Mouse (Mus musculus) layer of hippocampus, postnatal 36 days (tissue): ENCODE measurements at regions not wholly inside any gene's neighbourhood (a gene's known extent, or its start where the extent isn't known, plus 50 kb on each side); places are given as distances from the start of the nearest gene placed in this dataset.
A peak's percentile ranks its signal among the peaks of the same experiment; 100 is the strongest.

Experiments used
- DNase-seq, 2 experiments: peaks; one replicate each; pipeline ENCODE4 v3.0.0; 2022

- no peak for DNase-seq
Observed at GRCm38 (mm10) chr9:61563017-61563416, 190.9 kb downstream of the Tle3 start.

- no peak for DNase-seq
Observed at GRCm38 (mm10) chr9:61561551-61561950, 189.4 kb downstream of the Tle3 start.

- DNase-seq, result peak; percentile 27 to 47
Observed at GRCm38 (mm10) chr9:61558621-61559020, 186.5 kb downstream of the Tle3 start.

- DNase-seq, result no peak
Observed at GRCm38 (mm10) chr9:61557025-61557424, 184.9 kb downstream of the Tle3 start.

GRCm38 (mm10) chr9:61555173-61555572 is 183.0 kb downstream of the Tle3 start:
- no peak for DNase-seq

- DNase-seq, result no peak
Observed at GRCm38 (mm10) chr9:61554611-61555010, 182.4 kb downstream of the Tle3 start.

GRCm38 (mm10) chr9:61553626-61554025 is 181.5 kb downstream of the Tle3 start:
- no peak for DNase-seq

- DNase-seq, result no peak
Observed at GRCm38 (mm10) chr9:61551361-61551760, 179.2 kb downstream of the Tle3 start.

GRCm38 (mm10) chr9:61550326-61550725 is 178.2 kb downstream of the Tle3 start:
- no peak for DNase-seq

- peak; percentile 43 to 44 for DNase-seq
Observed at GRCm38 (mm10) chr9:61549692-61550241, 177.6 kb downstream of the Tle3 start.

- no peak for DNase-seq
Observed at GRCm38 (mm10) chr9:61537316-61538189, 165.4 kb downstream of the Tle3 start.

GRCm38 (mm10) chr9:61533237-61533636 is 161.1 kb downstream of the Tle3 start:
- no peak for DNase-seq

GRCm38 (mm10) chr9:61530263-61531045 is 158.3 kb downstream of the Tle3 start:
- DNase-seq, result peak; percentile 31 to 47

- no peak for DNase-seq
Observed at GRCm38 (mm10) chr9:61528286-61528865, 156.2 kb downstream of the Tle3 start.

GRCm38 (mm10) chr9:61527491-61528056 is 155.4 kb downstream of the Tle3 start:
- DNase-seq, result no peak

- DNase-seq, result no peak
Observed at GRCm38 (mm10) chr9:61520136-61520535, 148.0 kb downstream of the Tle3 start.

GRCm38 (mm10) chr9:61517906-61518305 is 145.7 kb downstream of the Tle3 start:
- no peak for DNase-seq

- DNase-seq, result no peak
Observed at GRCm38 (mm10) chr9:61511436-61511835, 139.3 kb downstream of the Tle3 start.

GRCm38 (mm10) chr9:61510217-61510893 is 138.2 kb downstream of the Tle3 start:
- DNase-seq, result peak; percentile 24 to 29

GRCm38 (mm10) chr9:61509591-61510191 is 137.5 kb downstream of the Tle3 start:
- DNase-seq, result no peak

GRCm38 (mm10) chr9:61509091-61509490 is 136.9 kb downstream of the Tle3 start:
- DNase-seq, result no peak
